Mouse (Mus musculus): ENCODE measurements around the gene Terf2. TPM values are rescaled to one million over a fixed set of nuclear protein-coding genes. Genes with fewer than 3 reads are reported as not detected.

Gene Terf2
- polyA plus RNA-seq (2017; shearing (Covaris generic)) = 10 to 100 TPM; 11.2 TPM

DNA sequence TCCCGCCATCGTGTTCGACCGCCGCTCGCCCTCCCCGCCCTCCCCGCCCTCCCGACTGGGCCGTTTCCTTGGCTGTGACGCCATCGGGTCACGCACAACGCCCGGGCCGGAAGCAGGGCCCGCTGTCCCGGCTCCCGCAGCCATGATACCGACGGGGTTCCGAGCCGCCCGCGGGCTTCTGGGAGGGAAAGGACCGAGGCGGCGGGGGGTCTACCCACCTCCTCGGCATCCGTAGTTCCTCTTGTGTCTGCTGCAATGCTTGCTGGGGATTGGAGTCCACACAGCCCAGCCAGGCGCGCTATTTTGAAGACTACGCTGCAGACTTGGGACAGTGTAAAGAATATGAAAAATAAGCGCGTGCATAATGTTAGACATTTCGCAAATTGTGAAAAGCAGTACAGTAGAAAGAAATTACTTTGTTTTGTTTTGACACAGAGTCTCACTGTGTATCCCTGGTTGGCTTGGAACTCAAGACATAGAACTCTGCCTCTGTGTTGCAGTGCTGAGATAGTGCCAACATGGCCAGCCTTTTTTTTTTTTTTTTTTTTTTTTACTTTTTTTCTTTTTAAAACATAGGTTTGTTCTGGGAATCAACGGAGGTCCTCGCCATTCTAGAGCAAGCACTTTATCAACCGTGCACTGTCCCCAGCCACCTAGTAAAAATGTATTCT lies at the start of gene Terf2:
Terf2 (minus strand) TSS at position 182 of the 671 bp plus-strand sequence.
- peak; percentile 83 for ATAC-seq

DNA sequence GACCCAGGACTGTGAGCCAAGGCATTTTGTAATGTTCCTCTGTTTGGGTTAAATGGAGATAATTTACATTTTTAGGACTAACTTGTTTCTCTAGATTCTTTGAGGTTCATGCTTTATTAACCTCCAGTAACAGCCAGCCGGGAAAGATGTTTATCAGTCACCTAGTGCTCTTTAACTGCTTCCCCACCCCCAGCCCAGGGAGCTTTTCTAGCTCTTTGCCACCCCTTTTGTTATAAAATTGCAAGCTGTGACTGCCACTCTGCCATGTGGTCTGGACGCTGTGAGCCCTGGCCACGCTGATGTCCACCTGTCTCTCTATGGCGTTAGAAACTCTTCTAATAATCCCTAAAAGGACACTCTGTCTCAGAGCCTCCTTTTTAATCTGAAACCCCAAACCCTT lies 47.2 kb upstream of the Terf2 start:
- no peak for ATAC-seq

DNA sequence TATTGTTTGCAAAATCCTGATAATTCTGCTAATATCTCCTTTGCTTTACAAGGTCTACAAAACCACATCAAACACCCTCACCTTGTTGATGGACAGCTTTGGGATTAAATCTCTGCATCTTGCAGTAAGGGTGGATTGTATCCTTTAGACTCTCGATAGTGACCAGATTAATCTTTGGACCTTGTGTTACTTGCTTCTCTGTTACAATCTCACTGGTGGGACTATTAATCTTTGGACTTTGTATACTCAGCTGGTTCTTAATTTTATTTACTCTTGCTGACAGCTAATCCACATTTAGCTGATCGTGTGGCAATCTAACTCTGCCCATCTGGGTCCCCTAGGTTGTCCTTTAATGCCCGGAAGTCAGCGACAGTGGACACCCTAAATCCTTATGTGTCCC lies 46.2 kb upstream of the Terf2 start:
- ATAC-seq = no peak

DNA sequence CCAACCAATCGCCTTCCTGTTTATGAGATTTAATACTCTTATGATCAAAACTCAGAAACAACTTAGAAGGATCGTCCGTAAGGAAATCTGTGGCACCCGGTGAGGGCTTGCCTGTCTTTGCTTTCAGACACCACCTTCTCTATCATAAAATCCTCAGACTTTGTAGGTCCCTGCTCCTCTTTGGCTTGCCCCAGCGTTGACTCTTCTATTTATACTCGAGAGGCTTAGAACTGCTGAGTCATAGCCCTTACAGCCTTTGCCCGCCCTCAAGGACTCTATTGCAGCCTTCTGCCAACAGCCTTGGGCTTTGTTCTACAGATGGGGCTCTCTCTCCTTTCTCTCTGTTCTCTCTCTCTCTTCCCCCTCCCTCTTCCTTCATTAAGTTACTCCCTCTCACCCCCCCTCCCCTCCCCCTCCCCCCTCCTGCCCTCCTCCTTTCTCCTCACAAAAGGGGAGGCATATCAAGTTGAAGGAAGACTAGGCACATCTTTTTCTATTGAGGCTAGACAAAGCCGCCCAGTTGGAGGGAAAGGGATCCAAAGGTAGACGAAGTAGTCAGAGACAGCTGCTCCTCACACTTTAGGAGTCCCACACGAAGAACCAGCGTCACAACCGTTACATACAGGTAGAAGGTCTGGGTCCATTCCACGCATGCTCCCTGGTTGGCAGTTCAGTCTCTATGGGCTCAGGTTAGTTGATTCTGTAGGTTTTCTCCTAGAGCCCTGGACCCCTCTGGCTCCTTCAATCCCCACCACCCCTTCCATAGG lies 43.5 kb upstream of the Terf2 start:
- no peak for ATAC-seq

DNA sequence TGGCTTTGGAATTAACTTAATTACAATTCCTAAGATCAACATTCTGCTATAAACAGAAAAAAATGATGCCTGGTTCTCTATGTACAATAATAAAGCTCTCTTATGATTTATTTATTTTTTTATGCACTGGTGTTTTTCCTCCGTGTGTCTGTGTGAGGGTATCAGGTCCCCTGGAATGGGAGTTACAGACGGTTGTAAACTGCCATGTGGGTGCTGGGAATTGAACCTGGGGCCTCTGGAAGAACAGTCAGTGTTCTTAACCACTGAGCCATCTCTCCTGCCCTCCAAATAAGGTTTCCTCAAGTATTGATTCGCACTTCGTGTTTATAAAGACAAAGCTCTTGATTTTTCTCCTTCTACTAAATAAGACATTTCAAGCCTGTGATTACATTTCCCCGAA lies 42.0 kb upstream of the Terf2 start:
- no peak for ATAC-seq

DNA sequence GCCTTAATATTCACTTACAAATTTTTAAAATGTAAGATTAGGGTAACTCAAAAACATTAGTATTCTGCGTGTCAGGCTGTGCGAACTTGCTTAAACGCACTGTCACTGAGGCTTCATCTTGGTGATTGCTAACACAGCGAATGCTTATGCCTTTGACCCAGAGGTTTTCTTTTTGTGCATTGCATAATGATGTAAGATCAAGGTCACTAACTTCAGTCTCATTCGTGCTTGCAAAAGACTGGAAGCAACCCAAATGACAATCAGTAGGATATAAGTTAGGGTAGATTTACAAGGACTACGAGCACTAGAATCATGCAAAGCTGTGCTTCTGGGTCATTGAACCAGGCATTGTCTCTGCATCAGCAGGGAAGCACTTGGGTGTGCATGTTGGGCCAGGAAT lies 41.2 kb upstream of the Terf2 start:
- no peak for ATAC-seq

DNA sequence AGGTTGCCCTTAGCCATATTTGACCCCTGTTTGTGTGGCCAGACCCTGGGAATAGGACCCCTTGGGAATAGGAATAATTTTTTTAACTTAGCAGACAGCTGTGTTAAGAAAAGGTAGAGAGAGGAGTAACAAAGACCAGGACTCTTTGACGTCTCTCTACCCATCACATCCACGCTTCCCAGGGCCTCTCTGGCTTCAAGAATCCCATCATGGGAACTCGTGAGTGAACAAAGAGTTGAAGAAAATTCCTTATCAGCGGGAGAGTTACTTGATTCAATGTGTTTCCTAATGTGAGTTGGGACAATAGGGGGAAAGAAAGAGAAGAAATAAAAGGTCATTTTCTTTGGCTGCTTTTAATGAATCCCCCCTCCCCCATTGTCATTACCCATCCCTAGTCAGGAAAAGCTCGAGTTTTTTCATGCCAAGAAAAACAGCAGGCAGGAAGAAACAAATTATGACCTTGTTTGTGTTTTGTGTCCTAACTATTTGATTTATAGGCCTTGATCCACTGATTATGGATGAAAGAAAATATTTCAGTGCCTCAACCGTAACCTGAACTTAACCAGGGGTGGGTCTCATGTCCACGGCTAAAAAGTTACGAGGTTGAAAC lies 39.8 kb upstream of the Terf2 start:
- ATAC-seq = no peak

DNA sequence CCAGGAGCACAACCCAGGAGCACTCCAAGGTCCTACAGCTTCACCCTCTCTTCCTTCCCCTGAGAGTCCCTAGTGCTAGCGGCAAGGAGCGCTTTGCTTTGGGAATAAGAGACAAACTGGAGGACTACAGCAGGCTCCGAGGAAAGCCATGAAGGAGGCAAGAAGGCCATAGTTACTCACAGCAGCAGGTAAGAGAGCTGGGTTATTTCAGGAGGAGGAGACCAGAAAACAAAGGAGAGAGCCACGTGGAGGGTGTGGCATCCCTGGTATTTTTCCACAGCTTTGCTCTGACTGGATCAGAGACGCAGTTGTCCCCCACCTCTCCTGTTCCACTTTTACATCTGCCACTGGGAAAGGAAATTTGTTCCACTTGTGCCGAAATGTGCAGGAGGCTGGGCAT lies 37.5 kb upstream of the Terf2 start:
- ATAC-seq = no peak

DNA sequence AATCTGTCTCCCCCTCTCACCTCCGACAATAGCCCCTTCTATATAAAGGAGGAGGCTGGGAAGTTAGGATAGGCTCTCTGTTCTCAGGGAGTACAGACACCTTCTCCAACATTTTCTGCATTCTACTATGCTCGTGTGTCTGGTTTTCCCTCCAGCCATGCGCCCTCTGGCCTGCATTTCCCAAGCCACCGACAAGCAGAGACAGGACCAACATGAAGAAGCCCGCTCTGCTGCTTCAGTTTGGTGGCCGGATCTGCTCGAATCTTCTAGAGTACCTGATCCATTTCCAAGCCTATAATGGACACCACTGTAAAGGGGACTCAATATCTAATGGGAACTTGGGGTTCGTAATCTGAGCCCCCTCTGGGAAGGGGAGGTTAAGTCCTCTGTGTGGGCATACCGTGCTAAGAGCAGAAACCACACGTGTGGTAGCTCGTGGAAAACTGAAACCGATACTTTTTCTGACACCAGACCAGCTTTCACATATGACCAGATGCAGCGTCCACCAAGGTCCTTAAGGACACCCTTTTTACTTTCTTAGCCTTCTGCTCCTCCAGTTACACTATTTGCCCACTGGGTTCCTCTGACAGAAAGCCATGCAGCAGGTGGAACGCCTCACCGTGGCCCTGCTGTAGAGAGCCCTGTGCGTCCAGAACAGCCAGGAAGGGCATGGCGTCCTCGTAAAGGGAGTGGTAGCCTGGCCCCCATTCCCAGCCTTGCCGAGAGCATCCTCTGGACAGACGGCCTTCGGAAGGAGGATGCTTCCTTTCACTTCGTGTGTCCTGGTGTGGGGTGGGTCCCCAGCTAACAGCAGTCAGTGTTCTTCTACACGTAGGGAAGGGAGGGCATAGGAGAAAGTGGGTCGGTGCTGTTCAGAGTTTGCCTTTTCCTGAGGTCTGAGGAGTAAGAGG lies 36.5 kb upstream of the Terf2 start:
- no peak for ATAC-seq

DNA sequence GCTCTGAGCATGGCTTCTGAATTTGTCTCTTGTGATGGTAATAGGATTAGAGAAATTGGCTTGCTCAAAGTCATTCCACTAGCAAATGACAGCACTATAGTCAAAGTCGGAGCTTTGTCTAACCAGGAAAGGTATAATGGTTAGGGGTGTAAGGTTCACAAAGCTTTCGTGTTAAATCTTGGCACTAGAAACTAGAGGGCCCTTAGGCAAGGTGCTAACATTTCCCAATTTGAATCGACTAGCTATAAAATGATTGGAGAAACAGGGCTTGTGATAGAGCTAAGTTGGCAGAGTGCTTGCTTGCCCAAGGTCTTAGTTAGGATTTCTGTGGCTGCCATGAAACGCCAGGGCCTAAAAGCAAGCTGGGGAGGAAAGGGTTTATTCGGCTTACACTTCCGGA lies 33.7 kb upstream of the Terf2 start:
- ATAC-seq = no peak

DNA sequence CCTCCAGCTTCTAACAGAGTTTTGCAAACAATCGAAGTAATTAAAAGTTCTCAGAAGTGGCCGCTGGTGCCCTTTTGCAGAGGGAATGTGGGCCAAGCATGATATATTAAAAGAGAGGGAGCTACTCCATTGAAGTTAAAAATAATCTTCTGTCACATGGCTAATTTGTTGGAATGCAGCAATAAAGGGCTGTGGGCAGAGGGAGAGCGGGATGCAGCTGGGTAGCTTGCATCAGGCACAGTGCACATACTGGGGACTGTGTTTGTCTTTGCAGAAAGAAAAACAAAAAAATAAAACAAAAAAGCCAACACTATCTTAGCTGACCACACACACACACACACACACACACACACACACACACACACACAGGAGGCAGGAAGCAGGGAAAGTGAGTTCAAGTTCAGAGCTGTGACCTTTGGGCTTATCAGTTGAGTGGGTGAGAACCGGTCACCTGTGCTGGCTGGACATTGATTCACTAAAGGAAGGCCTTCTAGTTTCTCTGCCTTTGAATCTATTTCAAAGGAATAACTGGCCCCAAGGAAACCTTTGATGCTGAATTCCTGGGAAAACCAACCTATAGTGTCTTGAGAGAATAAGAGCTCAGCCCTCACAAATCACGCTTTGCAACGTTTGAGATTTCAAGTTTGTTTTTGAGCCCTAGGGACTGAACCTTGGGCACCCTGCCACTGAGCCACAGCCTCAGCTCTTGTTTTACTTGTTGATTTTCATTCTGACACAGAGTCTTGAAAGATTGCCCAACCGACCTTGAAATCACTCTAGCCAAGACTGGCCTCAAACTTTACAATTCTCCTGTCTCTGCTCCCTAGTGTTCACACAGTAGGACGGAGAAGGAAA lies 33.1 kb upstream of the Terf2 start:
- no peak for ATAC-seq

DNA sequence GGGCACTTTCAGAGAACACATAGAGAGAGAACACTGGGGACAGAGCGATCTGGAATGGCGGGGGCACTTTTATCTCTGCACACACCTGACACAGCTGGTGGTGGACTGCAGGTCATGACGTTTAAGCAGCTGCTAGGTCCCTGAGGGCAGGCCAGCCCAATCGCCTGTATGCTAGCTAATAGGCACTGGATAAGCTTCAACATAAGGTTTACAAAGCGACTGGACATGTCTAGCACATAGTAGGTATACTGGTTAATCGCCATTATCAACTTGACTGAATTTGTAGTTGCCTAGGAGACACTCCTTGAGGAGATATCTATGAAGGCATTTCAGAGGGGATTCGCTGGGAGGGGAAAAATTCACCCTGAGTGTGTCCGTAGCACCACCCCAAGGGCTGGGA lies 28.0 kb upstream of the Terf2 start:
- ATAC-seq = no peak

DNA sequence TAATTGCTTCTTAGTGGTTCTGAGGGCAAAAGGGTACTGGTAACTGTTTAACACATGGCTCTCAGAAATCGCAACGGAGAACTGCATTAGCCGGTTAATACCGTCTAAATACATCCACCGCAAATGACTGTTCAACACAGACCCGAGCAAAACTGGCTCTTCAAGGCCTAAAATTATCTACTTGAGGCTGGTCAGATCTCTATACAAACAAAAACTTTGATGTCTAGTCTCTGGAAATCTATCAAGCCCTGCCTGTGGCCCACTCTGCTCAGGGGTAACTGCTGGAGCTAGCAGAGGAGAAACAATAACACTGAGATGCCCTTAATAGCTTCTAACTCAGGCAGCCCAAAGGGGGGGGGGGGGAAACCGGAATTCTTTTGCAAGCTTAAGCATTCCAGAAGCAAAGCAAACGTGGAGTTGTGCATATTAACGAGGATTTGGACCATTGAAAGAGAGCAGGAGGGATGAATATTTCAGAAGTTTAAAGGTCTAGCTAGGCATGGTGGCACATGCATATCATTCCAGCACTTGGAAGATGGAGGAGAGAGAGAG lies 26.8 kb upstream of the Terf2 start:
- no peak for ATAC-seq

DNA sequence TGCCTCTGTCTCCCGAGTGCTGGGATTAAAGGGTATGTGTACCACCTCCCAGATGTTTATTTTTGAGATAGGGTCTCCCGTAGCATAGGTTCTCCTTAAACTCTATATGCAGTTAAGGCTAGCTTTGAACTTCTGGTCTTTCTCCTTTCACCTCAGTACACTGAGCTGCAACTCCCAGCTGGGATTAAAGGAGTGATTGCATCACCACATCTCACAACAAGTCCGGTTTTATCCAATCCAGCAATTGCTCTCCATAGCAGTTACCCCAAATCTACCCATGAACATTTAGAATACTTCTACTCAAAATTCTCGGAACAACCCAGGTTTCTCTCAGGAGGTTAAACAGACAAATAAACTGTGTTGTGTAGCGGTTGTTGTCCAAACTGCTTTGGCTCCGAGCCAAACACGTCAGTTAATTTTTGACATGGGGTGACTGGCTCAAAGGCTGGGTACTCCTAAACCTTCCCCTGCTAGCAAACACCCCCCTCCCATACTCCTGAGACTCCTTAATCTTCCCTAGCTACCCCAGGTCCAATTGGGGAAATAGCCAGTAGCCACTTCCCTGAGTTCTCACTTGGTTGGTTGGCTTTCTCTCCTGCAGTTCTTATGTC lies 25.4 kb upstream of the Terf2 start:
- ATAC-seq = no peak

DNA sequence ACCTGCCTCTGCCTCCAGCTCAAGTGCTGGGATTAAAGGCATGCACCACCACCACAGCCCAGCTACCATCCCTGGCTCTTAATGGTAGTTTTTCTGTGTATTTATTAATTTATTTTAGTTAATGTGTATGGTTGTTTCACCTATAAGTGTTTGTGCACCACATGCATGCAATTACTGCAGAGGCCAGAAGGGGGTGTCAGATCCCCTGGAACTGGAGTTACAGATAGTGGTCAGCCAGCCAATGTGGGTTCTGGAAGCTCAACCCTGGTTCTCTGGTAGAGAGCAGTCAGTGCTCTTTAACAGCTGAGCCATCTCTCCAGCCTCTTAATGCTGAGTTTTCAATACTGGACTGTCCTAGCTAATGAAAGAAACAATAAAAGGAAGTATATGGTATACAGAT lies 24.5 kb upstream of the Terf2 start:
- ATAC-seq = no peak

DNA sequence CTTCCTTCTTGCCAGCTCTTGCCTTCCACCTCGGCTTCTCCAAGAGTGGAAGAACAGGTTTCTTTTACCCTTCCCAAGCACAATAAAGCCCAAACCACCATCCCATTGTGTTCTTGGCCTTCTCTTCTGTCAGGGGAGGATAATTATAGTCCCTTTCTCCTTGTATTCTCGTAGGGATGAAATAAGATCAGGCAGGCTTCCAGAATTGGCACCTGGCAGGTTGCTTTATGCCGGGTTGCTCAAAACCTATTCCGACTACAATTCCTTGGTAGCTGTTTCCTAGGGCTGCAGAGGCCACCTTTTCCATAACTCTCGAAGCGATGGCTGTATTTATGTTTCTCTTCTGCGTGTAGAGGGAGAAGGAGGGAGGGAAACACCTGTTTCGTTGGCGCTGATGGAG lies 23.1 kb upstream of the Terf2 start:
- no peak for ATAC-seq

DNA sequence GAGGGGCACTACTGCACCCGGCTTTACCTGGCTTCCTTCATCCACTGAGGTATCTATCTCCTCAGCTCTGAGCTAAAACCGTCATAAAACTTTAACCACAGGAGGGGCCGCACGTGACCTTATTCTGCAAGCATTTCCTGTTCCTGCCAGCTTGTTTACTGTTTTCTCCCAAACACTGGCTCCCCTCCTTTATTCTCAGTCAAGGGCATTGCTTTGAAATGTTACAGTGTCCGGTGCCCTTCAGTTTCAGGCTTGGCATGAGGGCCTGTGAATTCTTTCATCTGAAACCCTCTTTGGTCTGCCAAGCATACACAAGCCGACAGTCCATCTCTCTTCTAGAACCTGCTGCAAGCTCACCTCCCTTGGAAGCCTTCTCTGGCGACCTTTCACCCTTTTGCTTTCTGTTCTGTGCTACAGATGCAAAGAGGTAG lies 22.5 kb upstream of the Terf2 start:
- ATAC-seq = peak; percentile 68

DNA sequence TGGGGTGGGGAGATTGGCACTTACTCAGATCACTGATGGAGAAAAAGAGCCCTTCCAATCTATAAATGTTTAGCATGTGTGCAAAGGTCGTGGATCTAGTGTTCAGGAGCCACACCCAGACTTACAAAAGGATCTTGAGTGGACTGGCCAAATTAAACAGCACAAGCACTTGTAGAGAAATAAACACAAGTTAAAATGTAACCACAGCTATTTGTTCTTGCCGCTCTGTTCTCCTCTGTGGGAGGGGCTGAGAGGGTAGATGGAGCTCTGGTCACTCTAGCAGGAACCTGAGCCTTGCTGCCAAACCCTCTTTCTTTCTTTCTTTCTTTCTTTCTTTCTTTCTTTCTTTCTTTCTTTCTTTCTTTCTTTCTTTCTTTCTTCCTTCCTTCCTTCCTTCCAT lies 20.7 kb upstream of the Terf2 start:
- no peak for ATAC-seq

DNA sequence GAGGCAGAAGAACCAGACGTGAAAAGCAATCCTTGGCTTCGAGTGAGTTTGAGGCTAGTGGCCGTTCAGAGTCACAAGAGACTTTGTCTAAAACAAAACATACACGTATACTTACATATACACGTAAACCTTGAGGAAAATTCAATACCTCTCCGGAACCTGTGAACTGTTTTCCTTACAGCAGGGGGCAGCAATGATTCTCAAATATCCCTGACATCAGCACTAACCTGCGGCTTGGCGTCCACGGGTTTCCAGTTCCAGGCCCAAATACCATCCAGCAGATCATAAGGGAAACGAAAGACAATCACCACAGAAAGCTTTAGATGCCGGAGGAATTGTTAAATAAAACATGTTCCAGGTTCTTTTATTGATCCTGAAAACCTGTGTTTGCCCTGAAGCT lies 19.7 kb upstream of the Terf2 start:
- peak; percentile 52 for ATAC-seq

DNA sequence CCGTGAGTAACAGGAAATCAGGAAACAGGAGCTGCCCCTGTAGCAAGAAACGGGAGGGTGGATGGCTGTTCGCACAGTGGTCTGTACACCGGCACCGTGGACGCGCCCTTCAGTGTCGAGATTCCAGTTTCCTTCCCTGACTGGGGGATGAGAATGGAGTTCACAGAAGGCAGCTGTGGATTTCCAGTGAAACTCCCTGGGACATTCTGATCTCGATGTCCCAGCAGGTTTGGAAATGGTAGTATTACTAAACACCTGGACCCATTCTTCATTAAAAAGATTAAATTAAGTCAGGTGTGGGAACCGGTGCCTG lies 18.6 kb upstream of the Terf2 start:
- no peak for ATAC-seq
